Mouse (Mus musculus) brain, embryonic 14.5 days (tissue): Measurements from ENCODE around the gene Add2.

Experiments used
- CTCF ChIP-seq: fragments of 200-500 bp; IDR thresholded peaks from 2 replicates; pipeline ENCODE4 v1.5.1; 2012; ENCODE audit warnings: inconsistent platforms, mild to moderate bottlenecking, moderate library complexity, borderline replicate concordance; ENCODE audit not compliant: insufficient read depth, insufficient read length; ENCODE audit errors: extremely low read depth
- POLR2A ChIP-seq: fragments of 200-500 bp; IDR thresholded peaks from 2 replicates; pipeline ENCODE4 v1.6.1; 2012; ENCODE audit warnings: mild to moderate bottlenecking, inconsistent platforms, borderline replicate concordance; ENCODE audit not compliant: poor library complexity, insufficient read depth, insufficient read length, severe bottlenecking; ENCODE audit errors: extremely low read depth

DNA sequence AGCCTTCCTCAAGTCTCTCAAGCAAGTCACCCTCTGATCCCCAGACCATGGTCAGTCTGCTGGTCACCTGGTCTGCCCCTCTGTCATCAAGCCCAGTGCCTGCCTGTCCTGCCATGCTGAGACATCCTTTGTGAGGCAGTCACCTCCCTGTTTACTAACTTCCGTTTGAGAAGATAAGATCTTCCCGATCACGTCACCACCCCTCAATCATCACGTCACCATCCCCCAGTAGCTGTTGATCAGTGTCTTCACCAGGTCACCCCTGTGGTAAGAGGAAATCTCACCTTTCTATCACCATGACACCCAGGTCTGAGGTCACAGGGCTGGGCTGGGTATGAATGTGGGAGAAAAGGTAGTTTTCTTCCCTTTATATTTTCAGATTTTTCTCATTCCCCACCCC is 120.0 kb downstream of the Add2 start:
- TF ChIP-seq POLR2A: no peak
- TF ChIP-seq CTCF: no peak
